Mouse (Mus musculus): ENCODE measurements at regions not wholly inside any gene's neighbourhood (a gene's known extent, or its start where the extent isn't known, plus 50 kb on each side); places are given as distances from the start of the nearest gene placed in this dataset.

DNA sequence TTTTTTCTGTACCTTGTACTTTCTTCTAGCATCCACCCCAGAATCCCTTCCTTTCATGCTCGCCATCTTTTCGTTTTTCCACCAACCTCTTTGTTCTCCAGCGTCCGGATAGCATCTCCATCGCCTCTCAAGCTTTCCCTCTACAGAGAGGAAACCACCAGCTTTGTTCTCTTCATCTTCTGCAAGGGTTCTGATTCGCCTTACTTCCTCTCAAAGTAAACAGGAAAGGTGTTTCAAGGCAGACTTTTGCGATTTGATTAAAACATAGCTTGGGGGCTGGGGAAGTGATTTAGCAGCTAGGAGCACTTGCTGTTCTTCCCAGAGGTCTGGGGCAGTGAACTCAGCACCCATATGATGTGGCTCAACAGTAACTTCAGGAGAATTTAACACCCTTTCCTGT lies 71.4 kb downstream of the Emp1 start:
- no peak for DNase-seq

DNA sequence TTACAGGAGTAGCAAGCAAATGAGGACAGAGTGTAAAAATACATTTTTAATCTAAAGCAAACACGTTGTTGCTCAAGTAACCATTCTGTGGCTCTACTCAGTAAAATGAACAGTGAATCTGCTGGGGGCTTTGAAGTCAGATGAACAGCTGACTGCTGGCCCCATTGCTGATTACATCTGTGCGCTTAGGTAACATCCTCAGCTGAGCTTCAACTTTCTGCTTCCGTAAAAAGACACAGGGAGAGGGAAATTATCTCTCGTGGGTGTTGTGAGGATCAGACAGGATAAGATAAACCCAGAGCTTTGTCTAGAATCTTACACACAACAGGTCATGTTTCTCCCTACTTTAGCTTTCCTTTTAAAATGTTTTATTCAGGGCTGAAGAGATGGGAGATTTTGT lies 74.0 kb downstream of the Emp1 start:
- DNase-seq, result no peak

GRCm38 (mm10) chr6:135438271-135438670 lies 75.9 kb downstream of the Emp1 start:
- no peak for DNase-seq

DNA sequence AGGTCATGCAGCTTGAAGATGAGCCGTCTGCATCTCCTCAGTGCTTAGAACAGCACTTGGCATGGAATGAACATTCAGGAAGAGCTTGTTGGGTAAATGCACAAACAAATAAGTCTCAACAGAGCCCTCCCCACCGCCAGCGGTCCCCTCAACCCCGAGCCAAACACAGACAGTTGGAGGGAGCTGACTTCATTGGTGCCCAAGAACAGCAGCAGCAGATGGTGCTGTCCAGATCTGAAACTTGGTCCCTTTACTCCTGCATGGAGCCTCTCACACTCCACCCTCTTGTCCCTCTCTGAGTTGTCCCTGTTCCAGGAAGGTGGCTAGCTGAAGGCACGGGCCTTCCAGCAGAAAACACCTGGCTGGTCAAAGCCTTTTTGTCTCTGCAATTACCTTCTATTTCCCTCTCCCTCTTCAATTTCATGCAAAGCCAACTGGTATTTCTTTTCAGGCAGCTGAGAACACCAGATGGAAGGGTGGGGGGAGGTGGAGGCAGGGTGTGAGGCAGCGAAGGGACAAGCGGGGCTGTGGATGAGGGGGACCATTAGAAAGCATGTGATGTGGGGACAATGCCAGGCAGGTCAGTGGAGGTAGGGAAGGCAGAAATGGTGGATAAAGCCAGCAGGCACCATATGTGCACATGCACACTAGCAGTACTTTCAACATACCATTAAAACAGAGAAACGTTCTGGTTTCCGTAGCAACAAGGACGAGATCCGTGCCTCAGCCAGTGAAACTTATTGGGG lies 79.0 kb downstream of the Emp1 start:
- no peak for DNase-seq

GRCm38 (mm10) chr6:135444661-135445060 lies 82.3 kb downstream of the Emp1 start:
- DNase-seq, result peak; percentile 73

DNA sequence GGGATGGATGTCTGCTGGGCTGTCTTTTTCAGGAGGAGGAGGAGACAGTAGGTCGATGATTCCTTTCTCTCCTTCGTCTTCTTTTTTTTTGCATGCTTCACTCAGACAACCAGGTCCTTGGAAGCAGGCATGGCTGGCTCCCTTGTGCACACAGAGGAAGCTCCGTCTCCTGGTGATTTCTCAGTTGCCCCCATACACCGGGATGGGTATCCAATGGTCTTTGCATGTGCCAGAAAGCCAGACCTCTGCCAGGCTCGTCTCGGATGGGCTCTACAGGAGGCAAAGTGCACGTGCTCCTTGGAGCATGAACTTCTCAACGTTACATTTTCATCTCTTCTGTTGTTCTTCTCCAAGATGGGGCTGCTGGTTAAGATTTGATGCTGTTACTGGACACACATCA lies 82.7 kb downstream of the Emp1 start:
- no peak for DNase-seq

- DNase-seq, result no peak
Observed at GRCm38 (mm10) chr6:135447801-135448200, 85.5 kb downstream of the Emp1 start.

DNA sequence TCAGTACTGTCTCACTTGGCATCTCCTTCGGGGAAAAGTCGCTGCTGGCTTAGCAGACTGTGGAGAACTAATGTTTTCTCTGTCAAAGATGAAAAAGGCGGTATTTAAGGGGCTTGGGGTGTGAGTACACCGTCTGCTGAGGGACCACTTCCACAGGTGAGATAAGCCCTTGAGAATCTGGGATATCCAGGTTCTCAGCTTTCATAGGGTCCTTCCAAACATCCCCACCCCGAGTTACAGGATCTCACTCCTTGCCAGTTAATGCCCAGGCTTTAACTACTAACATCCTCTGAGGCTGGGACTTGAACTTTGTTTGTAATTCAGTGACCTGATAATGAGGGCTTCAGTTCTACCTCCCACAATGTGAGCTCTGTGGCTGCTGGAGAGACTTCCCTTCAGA lies 86.9 kb downstream of the Emp1 start:
- DNase-seq, result no peak

GRCm38 (mm10) chr6:135450573-135450972 lies 88.2 kb downstream of the Emp1 start:
- DNase-seq, result peak; percentile 9

DNA sequence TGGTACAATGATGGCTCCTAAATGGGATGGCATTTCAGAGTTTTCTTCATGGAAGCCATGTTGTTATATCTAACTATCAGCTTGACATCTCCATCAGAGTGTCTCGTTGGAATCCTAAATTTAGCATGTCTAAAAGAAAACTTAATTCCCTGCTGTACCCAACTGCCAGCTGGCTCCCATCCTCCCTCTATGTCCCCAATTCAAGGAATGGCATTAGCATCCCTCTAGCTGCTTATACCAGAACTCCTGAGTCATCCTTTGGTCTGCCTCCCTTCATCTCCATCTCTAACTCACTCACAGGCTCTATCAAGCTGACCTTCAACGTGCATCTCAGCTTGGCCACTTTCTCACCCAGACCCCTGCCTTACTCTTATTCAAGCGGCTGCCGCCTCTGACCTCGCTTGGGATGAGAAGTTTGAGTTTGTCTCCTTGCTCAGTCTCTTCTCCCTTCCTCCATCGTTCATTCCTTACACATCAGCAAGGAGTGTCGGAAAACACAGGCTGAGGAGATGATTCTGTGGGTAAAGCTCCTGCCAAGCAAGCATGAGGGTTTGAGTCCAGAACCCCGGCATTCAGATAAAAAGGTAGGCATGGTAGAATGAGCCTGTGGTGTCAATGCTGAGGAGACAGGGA lies 88.9 kb downstream of the Emp1 start:
- DNase-seq, result no peak

DNA sequence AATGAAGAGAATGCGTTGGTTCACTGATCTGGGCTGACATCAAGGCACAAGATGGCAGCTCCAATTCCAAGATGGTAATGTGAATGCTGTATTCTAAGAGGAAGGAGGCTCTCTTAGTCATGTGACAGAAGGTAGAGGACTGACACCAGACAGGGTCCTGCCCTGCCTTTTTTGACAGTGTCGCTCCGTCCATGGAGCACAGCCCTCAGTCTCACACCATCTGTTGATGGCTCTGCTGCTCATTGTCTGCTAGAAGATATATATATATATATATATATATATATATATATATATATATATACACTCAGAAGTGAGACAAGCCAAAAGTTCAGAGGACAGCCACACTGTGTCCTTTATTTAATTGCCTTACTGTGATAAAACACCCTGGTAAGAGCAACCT lies 90.7 kb downstream of the Emp1 start:
- DNase-seq, result no peak

GRCm38 (mm10) chr6:135472495-135472894 lies 110.2 kb downstream of the Emp1 start:
- no peak for DNase-seq

- DNase-seq, result no peak
Observed at GRCm38 (mm10) chr6:135473146-135473545, 110.8 kb downstream of the Emp1 start.

DNA sequence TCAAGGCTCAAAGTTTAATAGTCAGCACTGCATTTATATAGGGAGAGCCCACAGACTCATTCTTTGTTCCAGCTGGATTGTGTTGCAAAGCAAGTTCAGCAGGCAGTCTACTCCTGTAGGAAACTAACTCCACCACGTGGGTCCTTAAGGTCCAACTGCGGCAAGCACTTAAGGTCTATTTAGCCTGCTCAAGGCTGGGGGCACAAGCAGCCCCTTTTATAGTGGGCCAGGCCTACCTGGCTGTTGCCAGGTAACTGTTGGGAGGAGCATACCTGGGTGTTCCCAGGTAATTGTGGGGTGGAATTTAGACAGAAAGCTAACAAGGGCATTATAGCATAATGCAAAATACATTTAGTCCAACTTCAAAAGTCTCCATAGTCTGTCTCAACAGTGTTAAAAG lies 126.5 kb downstream of the Emp1 start:
- DNase-seq, result no peak

GRCm38 (mm10) chr6:135493983-135494382 lies 131.6 kb downstream of the Emp1 start:
- no peak for DNase-seq

DNA sequence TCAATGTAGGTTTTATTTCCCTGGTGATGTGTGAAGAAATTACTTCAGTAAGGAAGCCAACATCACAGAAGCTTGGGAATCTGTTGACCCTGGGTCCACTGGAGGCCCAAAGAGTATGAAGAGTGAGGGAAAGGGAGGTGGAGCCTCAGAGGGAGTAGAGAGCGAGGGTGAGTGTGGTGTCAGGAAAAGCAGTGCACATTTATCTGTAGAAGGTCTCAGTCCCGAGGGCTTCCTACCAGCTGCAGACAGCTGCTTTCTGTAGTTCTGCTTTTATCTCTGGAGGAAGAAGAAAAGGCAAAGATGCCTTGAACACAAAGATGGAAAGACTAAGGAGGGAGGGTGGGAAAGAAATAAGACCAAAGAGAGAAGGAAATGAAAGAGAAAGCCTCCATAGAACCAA lies 133.5 kb downstream of the Emp1 start:
- no peak for DNase-seq

DNA sequence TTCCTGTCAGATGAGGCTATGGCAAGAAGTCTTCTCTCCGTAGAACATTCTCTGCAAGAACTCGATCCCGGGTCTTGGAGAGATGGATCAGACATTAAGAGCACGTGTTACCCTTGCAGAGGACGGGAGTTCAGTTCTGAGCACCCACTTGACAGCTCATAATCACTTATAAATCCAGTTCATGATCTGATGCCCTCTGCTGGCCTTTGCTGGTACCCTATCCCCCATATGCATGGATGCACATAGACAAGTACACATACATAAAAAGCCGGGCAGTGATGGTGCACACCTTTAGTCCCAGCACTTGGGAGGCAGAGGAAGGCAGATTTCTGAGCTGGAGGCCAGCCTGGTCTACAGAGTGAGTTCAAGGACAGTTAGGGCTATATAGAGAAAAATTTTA lies 136.2 kb downstream of the Emp1 start:
- DNase-seq, result no peak

- DNase-seq, result no peak
Observed at GRCm38 (mm10) chr6:135500381-135500780, 138.0 kb downstream of the Emp1 start.

- DNase-seq, result no peak
Observed at GRCm38 (mm10) chr6:135501791-135502190, 139.4 kb downstream of the Emp1 start.

- DNase-seq, result no peak
Observed at GRCm38 (mm10) chr6:135502405-135502804, 140.1 kb downstream of the Emp1 start.

DNA sequence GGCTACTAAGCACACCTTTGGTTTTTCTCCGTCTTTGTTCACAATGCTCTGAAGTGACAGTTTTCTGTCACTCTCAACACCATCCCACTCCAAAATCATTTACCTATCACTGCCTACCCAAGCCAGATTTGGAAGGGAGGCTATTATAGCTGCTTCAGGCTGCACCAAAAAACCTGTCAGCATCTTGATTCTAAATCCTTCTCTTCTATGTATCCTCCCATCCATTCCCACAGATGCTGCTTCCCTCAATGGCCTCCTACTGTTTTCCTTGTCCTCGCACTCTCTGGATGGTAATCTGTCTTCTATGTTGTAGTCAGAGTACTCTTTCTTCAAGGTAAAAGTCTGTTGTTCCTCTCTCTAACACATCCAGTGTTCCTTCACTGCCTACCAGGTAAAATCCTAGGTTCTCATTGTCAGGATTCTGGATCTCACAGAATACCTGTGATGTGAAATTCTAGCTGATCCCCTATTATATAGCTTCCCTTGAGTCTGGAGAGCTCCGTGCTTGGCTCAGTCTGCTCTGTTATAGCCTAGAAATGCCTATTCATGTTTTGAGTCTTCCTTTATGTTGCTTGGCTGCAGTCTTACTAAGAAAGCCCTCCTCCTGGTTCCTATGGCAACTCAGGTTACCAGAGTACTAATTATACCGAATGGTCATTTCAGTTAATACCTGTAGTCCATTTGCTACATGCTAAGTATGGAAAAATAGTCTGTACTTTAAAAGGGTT lies 156.5 kb downstream of the Emp1 start:
- no peak for DNase-seq

GRCm38 (mm10) chr6:135519438-135519803 lies 157.1 kb downstream of the Emp1 start:
- DNase-seq, result no peak

GRCm38 (mm10) chr6:135520868-135521267 lies 158.5 kb downstream of the Emp1 start:
- DNase-seq, result no peak

GRCm38 (mm10) chr6:135524886-135525285 lies 162.5 kb downstream of the Emp1 start:
- DNase-seq, result no peak
